Mouse (Mus musculus): Measurements from ENCODE around the gene Kcp. TPM values are rescaled to one million over a fixed set of nuclear protein-coding genes. Genes with fewer than 3 reads are reported as not detected.

The Kcp gene
- polyA plus RNA-seq, 1 experiment: 0.26 TPM

DNA sequence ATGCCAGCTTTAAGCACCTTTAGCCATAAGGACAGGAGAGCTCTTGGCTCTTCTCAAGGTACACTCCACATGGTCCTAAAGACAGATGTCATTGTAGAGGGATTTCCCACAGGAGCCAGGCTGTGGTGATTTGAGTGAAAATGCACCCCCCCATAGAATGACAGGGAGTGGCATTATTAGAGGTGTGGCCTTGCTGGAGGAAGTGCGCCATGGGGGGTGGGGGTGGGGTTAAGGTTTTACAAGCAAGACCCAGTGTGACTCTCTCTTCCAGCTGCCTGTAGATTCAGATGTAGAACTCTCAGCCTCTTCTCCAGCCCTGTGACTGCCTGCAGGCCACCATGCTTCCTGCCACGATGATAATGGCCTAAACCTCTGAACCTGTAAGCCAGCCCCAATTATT lies 21.8 kb downstream of the Kcp start:
- no peaks in the 10 kb centered on the region for H3K36me3 ChIP-seq (ENCODE audit: control insufficient read depth, insufficient read depth)
- H3K27me3 ChIP-seq (ENCODE audit: control insufficient read depth, insufficient read depth, insufficient read length): peaks cover 40% of the 10 kb centered on the region
- H3K4me2 ChIP-seq (ENCODE audit: low read depth): no peak overlapping the region
- no peak overlapping the region for H3K4me3 ChIP-seq
- no peaks in the 10 kb centered on the region for H3K79me2 ChIP-seq (ENCODE audit: control insufficient read depth, insufficient read depth)
- no peak overlapping the region for H3ac ChIP-seq (ENCODE audit: control insufficient read depth, insufficient read length)
- TF ChIP-seq MYOD1 (IDR thresholded peaks at IDR 0.05; ENCODE audit: control insufficient read depth in 1 of 3, insufficient read length in 2 of 3, low read depth in 2 of 3): no peak
- TF ChIP-seq MAX (IDR thresholded peaks at IDR 0.05; ENCODE audit: low read depth): no peak
- no peak for TF ChIP-seq USF1 (IDR thresholded peaks at IDR 0.05; ENCODE audit: low read depth)
- TF ChIP-seq TCF3 (IDR thresholded peaks at IDR 0.05; ENCODE audit: insufficient read length, low read depth): no peak
- TF ChIP-seq E2F4 (IDR thresholded peaks at IDR 0.05; ENCODE audit: insufficient read depth): no peak

DNA sequence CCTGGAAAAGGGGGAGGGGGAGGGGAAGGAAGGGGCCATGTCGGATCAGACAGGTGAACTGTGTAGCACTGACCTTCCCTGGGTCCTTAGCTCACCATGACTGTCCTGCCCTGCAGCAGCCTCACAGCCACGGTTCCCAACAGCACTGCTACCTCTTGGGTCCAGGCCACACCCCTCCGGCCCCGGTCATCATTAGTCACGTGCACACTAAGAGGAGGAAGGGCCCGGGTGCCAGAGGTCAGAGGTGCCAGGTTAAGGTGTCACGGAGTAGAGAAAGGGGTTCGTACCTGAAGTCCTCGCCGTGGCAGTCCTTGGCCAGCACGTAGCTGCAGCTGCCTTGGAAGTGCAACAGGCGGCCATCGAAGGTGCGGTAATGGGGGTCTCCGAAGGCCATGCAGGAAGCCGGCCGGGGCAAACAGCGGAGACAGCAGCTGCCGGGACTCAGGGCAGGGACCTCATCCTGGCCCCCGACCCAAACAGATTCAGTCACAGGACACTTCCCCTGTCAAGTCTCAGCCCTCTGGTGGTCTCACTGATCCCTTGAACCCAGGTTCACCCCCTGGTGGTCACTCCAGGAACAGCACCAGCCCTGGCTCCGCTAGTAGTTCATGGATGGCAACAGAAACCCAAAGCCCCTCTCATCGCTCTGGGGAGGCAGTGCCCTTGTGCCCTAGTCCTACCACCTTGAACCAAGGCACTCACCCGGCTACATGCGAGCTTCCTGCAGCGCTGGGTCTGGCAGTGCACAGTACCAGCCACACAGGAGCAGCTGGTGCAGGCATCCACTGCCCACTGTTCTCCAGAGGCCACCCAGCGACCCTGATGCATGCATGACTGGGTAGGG lies 22.8 kb downstream of the Kcp start:
- TF ChIP-seq USF1 (IDR thresholded peaks at IDR 0.05; ENCODE audit: low read depth): no peak
- TF ChIP-seq SRF (IDR thresholded peaks at IDR 0.05; ENCODE audit: control insufficient read depth, insufficient read length, low read depth): no peak
- no peak for TF ChIP-seq MYOD1 (IDR thresholded peaks at IDR 0.05; ENCODE audit: control insufficient read depth in 1 of 3, insufficient read length in 2 of 3, low read depth in 2 of 3)
- TF ChIP-seq MYOG (IDR thresholded peaks at IDR 0.05; ENCODE audit: control insufficient read depth in 1 of 3, insufficient read depth in 1 of 3, insufficient read length in 2 of 3, low read depth in 2 of 3): no peak
- TF ChIP-seq REST (IDR thresholded peaks at IDR 0.05; ENCODE audit: insufficient read depth, insufficient read length): no peak
- TF ChIP-seq TCF12 (IDR thresholded peaks at IDR 0.05; ENCODE audit: insufficient read depth, poor library complexity, severe bottlenecking): no peak
- no peak for TF ChIP-seq MAX (IDR thresholded peaks at IDR 0.05; ENCODE audit: low read depth)
- H3K4me3 ChIP-seq: no peak overlapping the region
- H3K4me2 ChIP-seq (ENCODE audit: low read depth): peak overlapping the region; percentile 55
- H3K36me3 ChIP-seq (ENCODE audit: control insufficient read depth, insufficient read depth): no peaks in the 10 kb centered on the region
- H3K27me3 ChIP-seq (ENCODE audit: control insufficient read depth, insufficient read depth, insufficient read length): peaks cover 35% of the 10 kb centered on the region
- H3ac ChIP-seq (ENCODE audit: control insufficient read depth, insufficient read length): no peak overlapping the region
- no peaks in the 10 kb centered on the region for H3K79me2 ChIP-seq (ENCODE audit: control insufficient read depth, insufficient read depth)

DNA sequence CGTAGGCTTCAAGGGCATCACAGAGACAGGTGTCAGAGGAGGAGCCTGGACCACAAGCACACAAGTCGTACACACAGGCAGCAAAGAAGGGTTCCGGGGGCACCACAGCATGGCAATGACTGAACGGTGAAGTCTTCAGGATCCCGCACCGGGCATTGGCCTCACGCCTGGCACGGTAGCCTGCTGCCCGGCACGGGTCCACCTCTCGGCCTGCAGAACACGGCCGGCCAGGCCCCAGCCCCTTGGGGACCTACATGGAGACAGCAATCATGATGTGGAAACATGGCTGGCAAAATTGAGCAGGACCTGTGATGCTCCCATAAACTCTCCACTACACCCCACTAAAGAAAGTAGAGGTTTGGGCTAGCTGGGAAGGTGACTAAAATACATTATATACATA lies 25.1 kb downstream of the Kcp start:
- Histone ChIP-seq H3K4me2 (ENCODE audit: low read depth) (no peak overlapping the region), H3K79me2 (ENCODE audit: control insufficient read depth, insufficient read depth) (no peaks in the 10 kb centered on the region), H3K27me3 (ENCODE audit: control insufficient read depth, insufficient read depth, insufficient read length) (peaks cover 30% of the 10 kb centered on the region), H3ac (ENCODE audit: control insufficient read depth, insufficient read length) (no peak overlapping the region), H3K4me3 (no peak overlapping the region), H3K36me3 (ENCODE audit: control insufficient read depth, insufficient read depth) (no peaks in the 10 kb centered on the region)
- TF ChIP-seq MYOD1 (IDR thresholded peaks at IDR 0.05; ENCODE audit: control insufficient read depth in 1 of 3, insufficient read length in 2 of 3, low read depth in 2 of 3) (no peak), MAX (IDR thresholded peaks at IDR 0.05; ENCODE audit: low read depth) (no peak), CEBPB (IDR thresholded peaks at IDR 0.05; ENCODE audit: insufficient read depth, poor library complexity, severe bottlenecking) (no peak), MYOG (IDR thresholded peaks at IDR 0.05; ENCODE audit: control insufficient read depth in 1 of 3, insufficient read depth in 1 of 3, insufficient read length in 2 of 3, low read depth in 2 of 3) (no peak), TCF12 (IDR thresholded peaks at IDR 0.05; ENCODE audit: insufficient read depth, poor library complexity, severe bottlenecking) (no peak), POLR2AphosphoS2 (IDR thresholded peaks at IDR 0.05; ENCODE audit: insufficient read length, low read depth) (no peak), USF1 (IDR thresholded peaks at IDR 0.05; ENCODE audit: low read depth) (no peak), REST (IDR thresholded peaks at IDR 0.05; ENCODE audit: insufficient read depth, insufficient read length) (no peak), POLR2A (IDR thresholded peaks at IDR 0.05; ENCODE audit: insufficient read length, low read depth) (no peak), E2F4 (IDR thresholded peaks at IDR 0.05; ENCODE audit: insufficient read depth) (no peak), TCF3 (IDR thresholded peaks at IDR 0.05; ENCODE audit: insufficient read length, low read depth) (no peak)

DNA sequence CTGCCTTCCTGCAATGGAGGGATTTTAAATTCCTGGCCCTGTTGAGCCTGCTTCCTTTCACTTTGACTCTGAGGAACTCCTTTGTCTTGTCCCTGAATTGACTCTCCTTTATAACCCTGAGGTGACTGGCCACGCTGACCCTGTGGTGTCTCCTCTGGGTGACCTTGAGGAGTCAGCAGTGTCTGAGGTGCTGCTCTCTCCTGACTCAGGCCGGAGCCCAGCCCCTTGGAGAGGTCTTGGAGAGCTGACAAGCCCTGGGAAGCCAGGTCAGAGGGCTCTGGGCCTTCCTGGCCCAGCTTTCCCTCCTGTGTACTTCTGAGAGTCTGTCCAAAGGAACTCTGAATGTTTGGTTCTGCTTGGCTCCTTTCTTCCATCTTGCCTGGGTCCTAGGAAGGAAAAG lies 33.0 kb downstream of the Kcp start:
- Histone ChIP-seq H3K4me3 (no peak overlapping the region), H3K79me2 (ENCODE audit: control insufficient read depth, insufficient read depth) (no peaks in the 10 kb centered on the region), H3K36me3 (ENCODE audit: control insufficient read depth, insufficient read depth) (peaks cover 7% of the 10 kb centered on the region), H3ac (ENCODE audit: control insufficient read depth, insufficient read length) (no peak overlapping the region), H3K27me3 (ENCODE audit: control insufficient read depth, insufficient read depth, insufficient read length) (no peaks in the 10 kb centered on the region), H3K4me2 (ENCODE audit: low read depth) (no peak overlapping the region)
- TF ChIP-seq TCF3 (IDR thresholded peaks at IDR 0.05; ENCODE audit: insufficient read length, low read depth) (no peak), TCF12 (IDR thresholded peaks at IDR 0.05; ENCODE audit: insufficient read depth, poor library complexity, severe bottlenecking) (no peak), USF1 (IDR thresholded peaks at IDR 0.05; ENCODE audit: low read depth) (no peak), MYOD1 (IDR thresholded peaks at IDR 0.05; ENCODE audit: control insufficient read depth in 1 of 3, insufficient read length in 2 of 3, low read depth in 2 of 3) (no peak), E2F4 (IDR thresholded peaks at IDR 0.05; ENCODE audit: insufficient read depth) (no peak), REST (IDR thresholded peaks at IDR 0.05; ENCODE audit: insufficient read depth, insufficient read length) (no peak), MYOG (IDR thresholded peaks at IDR 0.05; ENCODE audit: control insufficient read depth in 1 of 3, insufficient read depth in 1 of 3, insufficient read length in 2 of 3, low read depth in 2 of 3) (no peak), MAX (IDR thresholded peaks at IDR 0.05; ENCODE audit: low read depth) (no peak), POLR2AphosphoS2 (IDR thresholded peaks at IDR 0.05; ENCODE audit: insufficient read length, low read depth) (no peak), SRF (IDR thresholded peaks at IDR 0.05; ENCODE audit: control insufficient read depth, insufficient read length, low read depth) (no peak), POLR2A (IDR thresholded peaks at IDR 0.05; ENCODE audit: insufficient read length, low read depth) (no peak), CEBPB (IDR thresholded peaks at IDR 0.05; ENCODE audit: insufficient read depth, poor library complexity, severe bottlenecking) (no peak)

Measured in myocyte (in vitro differentiated cells).